Mouse (Mus musculus) heart, postnatal 0 days (tissue): Measurements from ENCODE around the gene Erlin1.

Experiments used
- CTCF ChIP-seq: IDR thresholded peaks from 2 replicates; pipeline ENCODE4 v1.5.1; 2016; ENCODE audit warnings: antibody characterized with exemption, control low read depth, low read depth
- EP300 ChIP-seq: IDR thresholded peaks from 2 replicates; pipeline ENCODE4 v1.6.1; 2016; ENCODE audit warnings: antibody characterized with exemption, low read depth

DNA sequence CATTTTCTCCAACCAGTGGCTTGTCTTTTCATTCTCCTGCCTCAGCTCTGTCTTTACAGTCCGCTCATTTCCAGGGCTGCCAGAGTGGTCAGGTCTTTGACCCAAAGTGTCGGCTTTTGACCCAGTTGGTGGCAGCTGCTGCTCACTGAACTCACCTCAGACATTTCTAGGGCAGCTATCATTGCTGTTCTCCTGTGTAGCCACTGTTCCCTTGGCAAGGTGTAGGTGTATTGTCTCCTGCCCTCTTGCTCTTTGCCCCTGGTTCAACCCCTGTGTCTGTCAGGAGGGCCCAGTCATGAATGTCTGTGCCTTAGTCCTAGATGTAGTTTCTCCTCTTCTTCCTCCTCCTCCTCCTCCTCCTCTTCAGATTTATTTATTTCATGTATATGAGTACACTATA lies 65.3 kb downstream of the Erlin1 start:
- no peak for TF ChIP-seq EP300
- TF ChIP-seq CTCF = no peak
